Mouse (Mus musculus) macrophage (primary cell): ENCODE results near the gene Agap3. TPM values are rescaled to one million over a fixed set of nuclear protein-coding genes. Genes with fewer than 3 reads are reported as not detected.

Source experiments
- H3K27ac ChIP-seq: fragments of 350-480 bp; formaldehyde crosslinking; 2 replicates; pipeline ENCODE4 v1.9.0; 2021
- H3K36me3 ChIP-seq: fragments of 350-480 bp; formaldehyde crosslinking; 2 replicates; pipeline ENCODE4 v1.9.0; 2021; ENCODE audit errors: inconsistent target
- H3K4me3 ChIP-seq: fragments of 350-480 bp; formaldehyde crosslinking; 2 replicates; pipeline ENCODE4 v1.9.0; 2021; ENCODE audit errors: inconsistent target
- H3K79me2 ChIP-seq: fragments of 350-480 bp; formaldehyde crosslinking; 2 replicates; pipeline ENCODE4 v1.9.0; 2021; ENCODE audit errors: inconsistent target
- WGBS: methylation state at CpG from one replicate; pipeline ENCODE4 v1.1.7; 2026; ENCODE audit warnings: inconsistent platforms; ENCODE audit not compliant: missing documents; 5-methylcytosine and 5-hydroxymethylcytosine counted together
- polyA plus RNA-seq: library from polyadenylated mRNA; stranded (reverse); fragments of 250-400 nt; gene quantifications from 3 replicates; pipeline ENCODE4 v1.2.4, GENCODE M21; 2018; ENCODE audit warnings: inconsistent platforms

Agap3 gene
- polyA plus RNA-seq, 1 experiment from 2014 or later = 54.8 TPM

- 80% methylated on average over 11 of the region's 11 CpGs for WGBS
- H3K79me2 ChIP-seq = no peaks in the 10 kb centered on the region
- H3K27ac ChIP-seq = no peak overlapping the region
- H3K4me3 ChIP-seq = no peak overlapping the region
- H3K36me3 ChIP-seq = no peaks in the 10 kb centered on the region
These were observed 81.4 kb downstream of the Agap3 start for GRCm38 (mm10) chr5:24533391-24533790.

- H3K36me3 ChIP-seq = no peaks in the 10 kb centered on the region
- H3K4me3 ChIP-seq = no peak overlapping the region
- no peak overlapping the region for H3K27ac ChIP-seq
- WGBS = 66% methylated on average over 5 of the region's 5 CpGs
- no peaks in the 10 kb centered on the region for H3K79me2 ChIP-seq
These were observed 82.3 kb downstream of the Agap3 start for GRCm38 (mm10) chr5:24534292-24534691.

GRCm38 (mm10) chr5:24535731-24536130 is 83.8 kb downstream of the Agap3 start:
- Histone ChIP-seq H3K4me3 (no peak overlapping the region), H3K79me2 (no peaks in the 10 kb centered on the region), H3K36me3 (no peaks in the 10 kb centered on the region), H3K27ac (no peak overlapping the region)
- WGBS = 85% methylated on average over 3 of the region's 3 CpGs

- WGBS = 91% methylated on average over 4 of the region's 5 CpGs
- Histone ChIP-seq H3K36me3 (no peaks in the 10 kb centered on the region), H3K4me3 (no peak overlapping the region), H3K79me2 (no peaks in the 10 kb centered on the region), H3K27ac (no peak overlapping the region)
These were observed 84.5 kb downstream of the Agap3 start for GRCm38 (mm10) chr5:24536511-24536910.

- Histone ChIP-seq H3K79me2 (no peaks in the 10 kb centered on the region), H3K36me3 (no peaks in the 10 kb centered on the region), H3K27ac (no peak overlapping the region), H3K4me3 (no peak overlapping the region)
- 90% methylated on average over 14 of the region's 16 CpGs for WGBS
These were observed 85.6 kb downstream of the Agap3 start for GRCm38 (mm10) chr5:24537618-24538017.

GRCm38 (mm10) chr5:24539571-24540296 is 87.8 kb downstream of the Agap3 start:
- Histone ChIP-seq H3K27ac (no peak overlapping the region), H3K4me3 (no peak overlapping the region), H3K79me2 (no peaks in the 10 kb centered on the region), H3K36me3 (no peaks in the 10 kb centered on the region)
- WGBS = 95% methylated on average over 21 of the region's 22 CpGs

GRCm38 (mm10) chr5:24540387-24541143 is 88.6 kb downstream of the Agap3 start, which contains the start of gene Asb10:
TSS of gene Asb10 (minus strand) at chr5:24540978.
- Histone ChIP-seq H3K36me3 (no peaks in the 10 kb centered on the region), H3K4me3 (no peak within 1 kb of the TSS), H3K27ac (peak within 1 kb of the TSS; percentile 17; the same call in 1 of the 2 replicates), H3K79me2 (no peaks in the 10 kb centered on the region)
- 13% methylated on average over 14 of the region's 14 CpGs for WGBS

GRCm38 (mm10) chr5:24541144-24541569 is 89.2 kb downstream of the Agap3 start:
- H3K4me3 ChIP-seq = no peak overlapping the region
- no peaks in the 10 kb centered on the region for H3K36me3 ChIP-seq
- H3K27ac ChIP-seq = no peak overlapping the region
- no peaks in the 10 kb centered on the region for H3K79me2 ChIP-seq
- WGBS = 32% methylated on average over 6 of the region's 6 CpGs

- H3K36me3 ChIP-seq = no peaks in the 10 kb centered on the region
- H3K79me2 ChIP-seq = no peaks in the 10 kb centered on the region
- 88% methylated on average over 7 of the region's 7 CpGs for WGBS
- no peak overlapping the region for H3K27ac ChIP-seq
- no peak overlapping the region for H3K4me3 ChIP-seq
These were observed 90.7 kb downstream of the Agap3 start for GRCm38 (mm10) chr5:24542643-24543042.

- no peak overlapping the region for H3K4me3 ChIP-seq
- H3K36me3 ChIP-seq = no peaks in the 10 kb centered on the region
- WGBS = 36% methylated on average over 22 of the region's 26 CpGs
- H3K79me2 ChIP-seq = no peaks in the 10 kb centered on the region
- H3K27ac ChIP-seq = no peak overlapping the region
These were observed 98.8 kb downstream of the Agap3 start for GRCm38 (mm10) chr5:24550598-24551316.

GRCm38 (mm10) chr5:24551317-24551688 is 99.3 kb downstream of the Agap3 start:
- Histone ChIP-seq H3K4me3 (no peak overlapping the region), H3K36me3 (no peaks in the 10 kb centered on the region), H3K27ac (no peak overlapping the region), H3K79me2 (no peaks in the 10 kb centered on the region)
- WGBS = 45% methylated on average over 2 of the region's 2 CpGs

Other genes with a start within 250 kb of the Agap3 start
- gene Kcnh2, start 100.6 kb upstream of the Agap3 start, polyA plus RNA-seq = 0.16 TPM in 1 of 3 replicates, not detected in the others
- gene Nos3, start 87.4 kb upstream of the Agap3 start, polyA plus RNA-seq = 0.12 TPM in 1 of 3 replicates, not detected in the others
- gene Atg9b, start 60.0 kb upstream of the Agap3 start, polyA plus RNA-seq = 0.67 to 4.7 TPM (median 1.4 TPM) in 3 replicates
- 9.0 to 25.4 TPM (median 23.2 TPM) in 3 replicates for gene Abcb8, start 58.5 kb upstream of the Agap3 start, polyA plus RNA-seq
- not detected in 3 replicates for gene Asic3, start 38.8 kb upstream of the Agap3 start, polyA plus RNA-seq
- gene Cdk5, start 28.6 kb upstream of the Agap3 start, polyA plus RNA-seq = 15.2 to 21.5 TPM (median 20.5 TPM) in 3 replicates
- 21.8 to 34.7 TPM (median 34.2 TPM) in 3 replicates for gene Slc4a2, start 28.3 kb upstream of the Agap3 start, polyA plus RNA-seq
- gene Fastk, start 6.9 kb upstream of the Agap3 start, polyA plus RNA-seq = 30.5 to 41.6 TPM (median 31.5 TPM) in 3 replicates
- 7.8 to 14.5 TPM (median 12.4 TPM) in 3 replicates for gene Tmub1, start 4.3 kb upstream of the Agap3 start, polyA plus RNA-seq
- not detected in 3 replicates for gene Gbx1, start 75.0 kb downstream of the Agap3 start, polyA plus RNA-seq
- 0.09 to 0.61 TPM (median 0.28 TPM) in 3 replicates for gene Asb10, start 88.8 kb downstream of the Agap3 start, polyA plus RNA-seq
- not detected in 3 replicates for gene 4931409K22Rik, start 104.6 kb downstream of the Agap3 start, polyA plus RNA-seq
- 38.9 to 54.7 TPM (median 41.4 TPM) in 3 replicates for gene Abcf2, start 125.3 kb downstream of the Agap3 start, polyA plus RNA-seq
- gene Chpf2, start 134.6 kb downstream of the Agap3 start, polyA plus RNA-seq = 11.4 to 35.1 TPM (median 34.5 TPM) in 3 replicates
- 0.03 to 0.18 TPM in 2 of 3 replicates, not detected in the other for gene Smarcd3, start 172.2 kb downstream of the Agap3 start, polyA plus RNA-seq
- gene Nub1, start 233.4 kb downstream of the Agap3 start, polyA plus RNA-seq = 57.4 to 97.0 TPM (median 76.5 TPM) in 3 replicates